Mouse (Mus musculus) forebrain, embryonic 10.5 days (tissue): ENCODE data around the gene Rps6kb2. TPM values are rescaled to one million over a fixed set of nuclear protein-coding genes. Genes with fewer than 3 reads are reported as not detected.
"Not testable (repeated sequence)": the region's sequence is repeated elsewhere in the genome, so short reads cannot be mapped to it uniquely, and the experiment has no call there.

Source experiments
- DNase-seq: peaks from one replicate; pipeline ENCODE4 v3.0.0-alpha.2; 2017; ENCODE audit warnings: low spot score; ENCODE audit errors: extremely low spot score
- H3K27ac ChIP-seq: fragments of 300-500 bp; sonication (generic); 2 replicates; pipeline ENCODE4 v1.5.1; 2016; ENCODE audit warnings: mild to moderate bottlenecking
- H3K27me3 ChIP-seq: fragments of 300-500 bp; sonication (generic); 2 replicates; pipeline ENCODE4 v1.6.1; 2016; ENCODE audit warnings: mild to moderate bottlenecking; ENCODE audit not compliant: poor library complexity, severe bottlenecking
- H3K36me3 ChIP-seq: fragments of 300-500 bp; sonication (generic); replicated peaks from 2 replicates; pipeline ENCODE4 v1.6.1; 2016; ENCODE audit warnings: mild to moderate bottlenecking, moderate library complexity
- H3K4me1 ChIP-seq: fragments of 300-500 bp; sonication (generic); 2 replicates; pipeline ENCODE4 v1.6.1; 2016
- H3K4me3 ChIP-seq: fragments of 300-500 bp; sonication (generic); 2 replicates; pipeline ENCODE4 v1.5.1; 2016; ENCODE audit warnings: mild to moderate bottlenecking, moderate library complexity
- H3K9me3 ChIP-seq: fragments of 300-500 bp; sonication (generic); 2 replicates; pipeline ENCODE4 v1.6.1; 2016; ENCODE audit warnings: mild to moderate bottlenecking, moderate library complexity
- WGBS: fragments of 180-500 bp; shearing (Covaris S2); methylation state at CpG from one replicate; pipeline ENCODE4 v1.1.7; 2016; 5-methylcytosine and 5-hydroxymethylcytosine counted together
- polyA plus RNA-seq: library from polyadenylated mRNA; unstranded; fragments of >200 nt; fragmentation: Nextera tagmentation; extraction: Ambion mirVana; gene quantifications from 2 replicates; pipeline ENCODE4 v1.2.1, GENCODE M21; 2016

The Rps6kb2 gene
- polyA plus RNA-seq, 1 experiment from 2014 or later = 59.7 TPM

DNA sequence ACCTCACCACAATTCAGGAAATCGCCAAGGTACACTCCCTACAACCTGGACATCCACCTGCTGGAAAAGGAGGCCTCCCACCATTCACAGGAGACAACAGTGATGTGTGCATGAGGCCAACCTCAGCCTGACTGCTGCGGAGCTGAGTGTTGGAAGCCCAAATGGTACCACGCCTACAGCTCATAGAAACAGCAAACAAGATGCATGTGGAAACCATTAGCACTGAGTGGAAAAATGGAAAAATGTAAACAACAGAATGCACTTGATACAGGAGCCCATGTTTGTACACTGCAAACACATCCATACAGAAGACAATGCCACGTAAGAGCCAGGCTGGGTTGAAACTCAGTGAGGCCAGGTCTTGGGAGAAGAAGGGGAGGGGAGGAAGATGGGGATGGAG lies 38.7 kb downstream of the Rps6kb2 start:
- no peak overlapping the region for H3K27ac ChIP-seq
- H3K27me3 ChIP-seq = peaks cover 7% of the 10 kb centered on the region; the same call in 1 of the 2 replicates
- H3K36me3 ChIP-seq = peaks cover 22% of the 10 kb centered on the region
- no peak overlapping the region for H3K4me3 ChIP-seq
- no peak for DNase-seq
- 88% methylated on average over 4 of the region's 4 CpGs for WGBS
- peaks cover 38% of the 10 kb centered on the region for H3K4me1 ChIP-seq
- no peaks in the 10 kb centered on the region for H3K9me3 ChIP-seq

GRCm38 (mm10) chr19:4122411-4123370 lies 40.5 kb downstream of the Rps6kb2 start:
- Histone ChIP-seq H3K9me3 (no peaks in the 10 kb centered on the region), H3K27ac (no peak overlapping the region), H3K4me1 (peaks cover 38% of the 10 kb centered on the region), H3K4me3 (no peak overlapping the region), H3K27me3 (peaks cover 7% of the 10 kb centered on the region; the same call in 1 of the 2 replicates), H3K36me3 (peaks cover 11% of the 10 kb centered on the region)
- 89% methylated on average over 7 of the region's 7 CpGs for WGBS
- no peak for DNase-seq

- DNase-seq, H3K27me3 ChIP-seq, H3K27ac ChIP-seq, H3K4me3 ChIP-seq, H3K9me3 ChIP-seq: not testable (repeated sequence)
- 56% methylated on average over 6 of the region's 6 CpGs for WGBS
- H3K4me1 ChIP-seq = peaks cover 30% of the 10 kb centered on the region
- peaks cover 15% of the 10 kb centered on the region for H3K36me3 ChIP-seq
Observed at GRCm38 (mm10) chr19:4121896-4122295, 41.3 kb downstream of the Rps6kb2 start.

DNA sequence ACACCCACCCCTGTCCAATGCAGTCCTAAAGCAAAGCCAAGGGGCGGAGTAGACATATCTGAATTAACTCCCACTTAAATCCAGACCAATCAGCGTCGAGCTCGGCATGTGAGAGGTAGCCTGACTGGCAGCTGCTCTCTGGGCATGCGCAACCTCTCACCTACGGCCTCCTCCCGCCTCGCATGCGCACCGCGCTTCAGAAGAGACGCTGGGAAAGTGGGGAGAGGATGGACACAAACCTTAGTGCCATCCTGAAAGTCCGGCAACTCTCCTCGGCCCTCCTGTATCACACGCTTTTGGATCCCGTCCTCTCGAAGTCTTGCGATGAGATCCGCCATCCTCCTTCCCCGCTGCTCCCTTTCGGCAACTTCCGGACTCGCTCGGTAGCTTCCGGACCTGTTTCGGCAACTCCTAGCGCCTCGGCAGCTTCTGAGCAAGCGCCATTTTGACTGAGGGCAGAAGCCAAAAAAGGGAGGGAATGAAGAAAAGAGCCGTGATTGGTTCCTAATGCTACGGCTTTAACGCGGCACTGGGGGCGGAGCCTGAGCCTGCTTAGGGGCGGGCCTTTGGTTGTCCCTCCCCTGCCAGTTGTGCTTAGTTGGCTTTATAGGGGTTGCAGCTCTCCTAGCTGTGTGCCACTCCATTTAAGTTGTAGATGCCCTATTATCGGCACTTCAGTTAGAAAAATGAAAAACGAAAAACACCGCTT lies 41.9 kb downstream of the Rps6kb2 start:
- WGBS = 3% methylated on average over 38 of the region's 38 CpGs

DNA sequence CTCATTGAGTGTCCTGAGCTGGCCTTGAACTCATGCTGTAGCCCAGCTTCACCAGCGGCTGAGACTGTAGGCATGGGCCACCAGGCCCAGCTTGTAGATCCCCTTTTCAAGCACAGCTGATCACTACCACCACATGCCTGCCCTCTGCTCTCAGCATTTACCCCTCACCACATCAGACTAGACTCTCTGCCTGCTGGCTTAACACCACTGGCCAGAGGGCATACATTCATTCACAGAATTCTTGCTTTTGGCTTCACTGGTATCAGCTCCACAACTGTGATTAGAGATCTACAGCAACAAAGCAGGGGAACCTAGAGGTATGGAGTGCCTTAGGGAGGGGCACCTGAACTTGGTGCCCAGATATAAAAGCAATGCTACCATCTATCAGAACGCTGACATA lies 42.7 kb downstream of the Rps6kb2 start:
- Histone ChIP-seq H3K4me1 (peaks cover 23% of the 10 kb centered on the region), H3K36me3 (peaks cover 28% of the 10 kb centered on the region), H3K9me3 (no peaks in the 10 kb centered on the region), H3K4me3 (peak overlapping the region; percentile 57), H3K27me3 (peaks cover 7% of the 10 kb centered on the region; the same call in 1 of the 2 replicates), H3K27ac (no peak overlapping the region)
- DNase-seq = no peak
- 91% methylated on average over 2 of the region's 2 CpGs for WGBS

More for the DNA sequence above, 41.9 kb downstream of the Rps6kb2 start:
- Histone ChIP-seq H3K36me3 (peaks cover 21% of the 10 kb centered on the region), H3K27ac (peak overlapping the region; percentile 91), H3K4me3 (peak overlapping the region; percentile 57), H3K27me3 (peaks cover 7% of the 10 kb centered on the region; the same call in 1 of the 2 replicates), H3K9me3 (no peaks in the 10 kb centered on the region), H3K4me1 (peaks cover 23% of the 10 kb centered on the region)
- peak; percentile 96 for DNase-seq

DNA sequence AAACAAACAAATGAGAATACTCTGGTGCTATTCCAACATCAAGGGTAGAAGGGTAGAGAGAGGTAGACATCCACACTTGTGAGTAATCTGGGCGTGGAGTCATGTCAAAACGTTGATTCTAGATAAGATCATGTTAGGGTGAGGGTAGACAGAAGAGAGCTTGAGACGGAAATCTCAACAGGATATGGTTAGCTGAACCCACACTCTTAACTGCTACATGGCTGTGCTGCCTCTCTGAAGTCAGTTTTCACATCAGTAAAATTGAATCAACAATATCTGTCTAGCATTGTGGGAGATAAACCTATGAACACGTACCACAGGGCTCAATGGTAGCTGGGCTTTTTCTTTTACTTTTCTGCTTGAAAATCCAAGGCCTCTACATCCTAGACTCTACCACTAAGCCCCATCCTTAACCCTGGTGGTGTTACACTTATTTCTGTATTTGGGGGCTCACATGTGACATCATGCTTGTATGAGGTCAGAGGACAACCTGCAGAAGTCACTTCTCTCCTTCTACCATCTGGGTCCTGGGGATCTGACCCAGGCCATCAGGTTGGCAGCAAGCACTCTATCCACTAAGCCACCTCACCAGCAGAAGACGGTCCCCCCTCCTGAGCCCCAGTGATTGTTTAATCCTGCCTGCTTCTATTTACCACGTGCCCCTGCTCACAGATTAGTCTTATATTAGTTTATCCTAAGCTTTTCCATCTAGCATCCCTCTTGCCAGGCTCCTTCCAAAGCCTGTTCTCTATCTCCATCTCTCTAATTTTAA lies 43.3 kb downstream of the Rps6kb2 start:
- Histone ChIP-seq H3K4me1 (peaks cover 18% of the 10 kb centered on the region), H3K27me3 (peaks cover 7% of the 10 kb centered on the region; the same call in 1 of the 2 replicates), H3K4me3 (peak overlapping the region; percentile 57; the same call in 1 of the 2 replicates), H3K27ac (no peak overlapping the region), H3K9me3 (no peaks in the 10 kb centered on the region), H3K36me3 (peaks cover 34% of the 10 kb centered on the region)
- WGBS = 89% methylated on average over 6 of the region's 6 CpGs
- no peak for DNase-seq

DNA sequence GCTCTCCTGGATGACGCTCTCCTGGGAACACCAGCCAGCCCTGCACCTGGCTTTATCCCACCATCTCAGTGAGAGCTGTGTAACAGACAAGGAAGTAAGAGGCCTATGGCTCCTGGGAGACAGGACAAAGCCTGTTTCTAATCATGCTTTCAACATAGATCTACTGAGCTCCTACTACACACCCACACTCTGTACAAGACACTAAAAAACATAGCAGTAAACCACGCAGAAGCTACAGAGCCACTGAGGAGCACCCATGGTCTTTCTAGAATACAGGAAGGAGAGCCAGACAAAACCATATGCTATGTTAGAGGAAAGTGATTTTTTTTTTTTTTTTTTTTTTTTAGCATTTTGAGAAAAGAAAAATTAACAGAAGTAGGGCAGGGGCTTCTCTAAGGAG lies 44.8 kb downstream of the Rps6kb2 start:
- peaks cover 7% of the 10 kb centered on the region; the same call in 1 of the 2 replicates for H3K27me3 ChIP-seq
- no peak for DNase-seq
- no peaks in the 10 kb centered on the region for H3K9me3 ChIP-seq
- peaks cover 50% of the 10 kb centered on the region for H3K36me3 ChIP-seq
- H3K4me1 ChIP-seq = peaks cover 21% of the 10 kb centered on the region
- H3K27ac ChIP-seq = no peak overlapping the region
- H3K4me3 ChIP-seq = no peak overlapping the region
- WGBS = 96% methylated on average over 2 of the region's 2 CpGs

DNA sequence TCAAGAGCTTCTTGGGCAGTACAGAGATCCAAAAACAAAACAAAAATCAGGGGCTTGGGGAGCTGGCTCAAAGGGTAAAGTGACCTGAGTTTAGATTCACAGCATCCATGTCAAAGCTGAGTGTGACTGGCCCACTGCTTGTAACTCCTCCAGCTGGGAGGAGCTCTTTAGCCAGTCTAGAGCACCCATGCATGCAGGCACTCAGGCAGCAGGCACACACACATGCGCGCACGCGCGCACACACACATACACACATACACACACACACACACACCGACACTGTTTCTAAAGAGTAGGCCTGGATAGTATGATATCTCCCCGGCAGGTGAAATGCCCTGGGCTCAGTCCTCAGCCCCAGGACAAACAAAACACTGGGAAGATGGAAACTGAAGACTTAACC lies 46.1 kb downstream of the Rps6kb2 start:
- no peaks in the 10 kb centered on the region for H3K9me3 ChIP-seq
- H3K36me3 ChIP-seq = peaks cover 63% of the 10 kb centered on the region

DNA sequence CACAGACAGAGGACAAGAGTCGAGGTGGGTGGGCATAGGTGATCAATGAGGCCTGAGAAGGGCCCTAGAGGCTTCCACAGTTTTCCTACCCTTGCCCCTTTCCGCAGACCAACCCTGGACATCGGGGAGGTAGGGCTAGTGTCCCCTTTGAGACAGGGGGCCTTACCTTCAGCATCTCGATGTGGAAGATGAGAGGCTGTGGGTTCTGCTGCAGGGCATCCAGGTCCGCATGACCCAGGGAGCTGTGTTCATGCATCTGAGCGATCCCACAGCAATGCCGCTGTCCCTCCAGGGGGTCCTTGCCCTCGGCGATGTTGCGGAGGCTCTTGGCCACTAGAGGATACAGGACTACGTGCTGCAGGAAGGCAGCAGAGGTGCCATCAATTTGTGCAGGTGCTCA lies 47.3 kb downstream of the Rps6kb2 start:
- Histone ChIP-seq H3K4me3 (no peak overlapping the region), H3K9me3 (no peaks in the 10 kb centered on the region), H3K27me3 (peaks cover 7% of the 10 kb centered on the region; the same call in 1 of the 2 replicates), H3K4me1 (peaks cover 13% of the 10 kb centered on the region), H3K36me3 (peaks cover 73% of the 10 kb centered on the region), H3K27ac (no peak overlapping the region)
- 83% methylated on average over 11 of the region's 11 CpGs for WGBS
- no peak for DNase-seq

More for the DNA sequence above, 46.1 kb downstream of the Rps6kb2 start:
- Histone ChIP-seq H3K4me3 (no peak overlapping the region), H3K27ac (no peak overlapping the region), H3K4me1 (peaks cover 22% of the 10 kb centered on the region), H3K27me3 (peaks cover 7% of the 10 kb centered on the region; the same call in 1 of the 2 replicates)
- DNase-seq = no peak
- 96% methylated on average over 7 of the region's 7 CpGs for WGBS

GRCm38 (mm10) chr19:4115144-4115543 lies 48.0 kb downstream of the Rps6kb2 start:
- Histone ChIP-seq H3K9me3 (no peaks in the 10 kb centered on the region), H3K36me3 (peaks cover 76% of the 10 kb centered on the region), H3K4me3 (no peak overlapping the region), H3K27ac (no peak overlapping the region), H3K27me3 (peaks cover 2% of the 10 kb centered on the region; the same call in 1 of the 2 replicates), H3K4me1 (peaks cover 6% of the 10 kb centered on the region)
- WGBS = 96% methylated on average over 10 of the region's 10 CpGs
- DNase-seq = no peak

DNA sequence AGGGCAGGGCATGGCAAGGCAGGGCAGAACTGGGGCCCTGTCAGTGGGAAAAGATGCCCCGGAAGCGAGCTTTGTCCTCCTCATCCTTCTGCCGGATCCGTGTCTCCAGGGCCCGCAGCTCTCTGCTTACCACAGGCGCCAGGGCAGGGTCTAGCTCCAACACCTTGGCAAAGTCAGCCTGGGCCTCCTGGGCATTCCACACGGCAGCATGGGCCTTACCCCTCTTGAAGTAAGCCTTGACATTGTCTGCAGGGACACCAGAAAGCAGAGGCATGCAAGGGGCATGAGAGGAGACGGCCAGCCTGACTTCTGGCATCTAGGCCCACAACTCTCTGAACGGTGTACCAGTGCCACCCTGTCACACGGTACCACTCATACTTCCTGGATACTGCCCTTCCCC lies 48.6 kb downstream of the Rps6kb2 start:
- Histone ChIP-seq H3K27me3 (no peaks in the 10 kb centered on the region), H3K36me3 (peaks cover 78% of the 10 kb centered on the region), H3K9me3 (no peaks in the 10 kb centered on the region), H3K4me3 (no peak overlapping the region), H3K4me1 (peaks cover 4% of the 10 kb centered on the region), H3K27ac (no peak overlapping the region)
- no peak for DNase-seq
- WGBS = 96% methylated on average over 10 of the region's 10 CpGs

DNA sequence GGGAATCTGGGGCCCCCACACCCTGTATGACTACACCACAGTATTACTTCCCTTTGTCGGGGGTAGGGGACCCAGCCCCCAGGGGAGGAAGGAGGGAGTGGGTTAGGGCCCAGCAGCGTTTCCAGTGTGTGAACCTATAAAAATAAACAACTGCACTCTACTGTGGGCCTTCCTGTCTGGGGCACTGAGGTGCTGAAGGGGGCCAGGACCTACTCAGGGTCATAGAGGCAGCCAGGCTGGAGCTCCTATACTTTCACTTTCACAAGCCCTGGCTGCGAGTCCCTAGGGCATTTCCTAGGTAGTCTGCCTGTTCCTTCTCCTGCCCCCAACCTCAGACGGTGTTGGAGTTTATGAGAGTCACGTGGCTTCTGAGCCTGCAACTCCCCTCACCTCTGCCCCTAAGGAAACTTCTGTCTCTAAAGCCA lies 49.3 kb downstream of the Rps6kb2 start:
- WGBS = 74% methylated on average over 5 of the region's 5 CpGs
- Histone ChIP-seq H3K9me3 (no peaks in the 10 kb centered on the region), H3K4me1 (peaks cover 4% of the 10 kb centered on the region), H3K4me3 (no peak overlapping the region), H3K36me3 (peaks cover 80% of the 10 kb centered on the region), H3K27me3 (no peaks in the 10 kb centered on the region), H3K27ac (no peak overlapping the region)
- no peak for DNase-seq
